Mouse (Mus musculus) adrenal gland (tissue): Measurements from ENCODE around the gene Acan.

Experiments
- intact Hi-C: fragments of 180-260 bp; cut with DNase I; formaldehyde crosslinking; loops from one replicate; pipeline ENCODE4 v1.15.1; 2025

Gene Acan

DNA sequence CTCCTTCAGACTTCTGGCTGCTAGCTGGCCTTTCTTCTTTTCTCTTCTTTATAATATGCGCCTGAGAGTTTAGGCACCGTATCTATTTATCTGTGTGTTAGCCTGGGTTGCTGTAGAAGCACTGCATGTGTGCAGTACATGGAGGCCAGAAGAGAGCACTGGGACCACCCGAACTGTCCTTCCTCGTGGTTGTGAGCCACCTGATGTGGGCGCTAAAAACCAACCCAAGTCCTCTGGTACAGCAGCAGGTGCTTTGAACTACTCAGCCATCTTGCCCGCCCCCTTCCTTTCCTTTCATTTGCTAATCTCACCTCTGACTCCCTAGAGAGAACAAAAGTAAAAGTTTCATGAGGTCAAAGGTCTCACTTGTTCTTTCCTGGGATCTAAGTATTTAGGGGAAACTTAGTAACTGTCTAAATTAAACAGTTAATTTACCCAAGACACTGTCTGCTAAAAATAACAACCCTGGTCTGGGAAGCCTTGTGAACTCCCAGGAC lies 86.1 kb downstream of the Acan start:
- intact Hi-C loops, result no loop called here

DNA sequence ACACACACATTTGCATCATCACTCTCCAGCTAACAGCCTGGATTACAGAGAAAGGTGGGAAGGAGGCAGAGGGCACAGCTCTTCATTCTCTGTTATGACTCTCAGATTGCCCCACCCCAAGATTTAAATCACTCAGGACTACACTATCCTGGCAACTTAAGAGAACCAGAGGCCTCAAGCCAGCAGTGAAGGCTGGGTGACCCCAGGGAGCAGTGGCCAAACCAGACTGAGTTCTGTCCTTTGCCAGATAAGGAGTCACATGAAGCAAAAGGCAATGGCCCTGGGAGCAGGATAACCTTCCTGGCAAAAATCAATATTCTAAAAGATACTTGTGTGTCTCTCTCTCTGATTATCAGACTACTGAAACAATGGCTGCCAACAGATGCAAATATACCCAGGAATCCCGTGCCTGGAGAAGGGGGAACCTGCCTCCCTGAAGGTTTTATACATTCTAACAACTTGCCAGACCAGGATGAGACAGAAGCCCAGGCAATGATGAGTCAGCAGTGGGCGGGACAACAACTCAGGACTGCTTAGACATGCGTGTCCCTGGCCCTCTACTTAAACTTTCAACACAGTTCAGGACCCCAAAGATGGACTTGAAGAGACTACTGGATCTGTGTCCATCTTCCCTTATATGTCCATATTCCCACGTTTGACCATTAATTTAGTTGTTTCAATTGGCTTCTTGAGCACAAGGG lies 86.8 kb downstream of the Acan start:
- intact Hi-C loops, result loop anchor here (5.0 kb wide), 1 partner anchor 212 kb away; no protein-coding TSS in a partner anchor

DNA sequence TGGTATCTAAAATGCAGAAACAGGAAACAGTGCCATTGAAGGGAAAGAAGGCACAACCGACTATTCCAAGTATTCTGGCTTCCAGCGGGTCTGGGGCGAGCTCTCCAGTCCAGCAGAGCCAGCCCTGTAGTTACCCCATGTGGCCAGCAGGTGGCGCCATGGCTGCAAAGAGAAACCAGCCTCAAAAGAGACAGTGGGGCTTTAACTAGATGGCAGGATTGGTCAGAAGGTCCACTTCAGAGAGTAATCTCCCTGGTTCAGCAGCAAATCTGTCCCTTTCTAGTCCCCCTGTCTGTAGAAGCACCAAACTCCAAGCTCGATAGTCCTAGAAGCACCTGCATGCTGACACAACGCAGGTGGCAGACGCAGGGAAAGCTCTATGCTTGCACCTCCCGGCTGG lies 87.6 kb downstream of the Acan start:
- intact Hi-C loops, result loop anchor here (1.0 to 5.0 kb wide), 2 partner anchors 88 to 211 kb away; no protein-coding TSS in a partner anchor

DNA sequence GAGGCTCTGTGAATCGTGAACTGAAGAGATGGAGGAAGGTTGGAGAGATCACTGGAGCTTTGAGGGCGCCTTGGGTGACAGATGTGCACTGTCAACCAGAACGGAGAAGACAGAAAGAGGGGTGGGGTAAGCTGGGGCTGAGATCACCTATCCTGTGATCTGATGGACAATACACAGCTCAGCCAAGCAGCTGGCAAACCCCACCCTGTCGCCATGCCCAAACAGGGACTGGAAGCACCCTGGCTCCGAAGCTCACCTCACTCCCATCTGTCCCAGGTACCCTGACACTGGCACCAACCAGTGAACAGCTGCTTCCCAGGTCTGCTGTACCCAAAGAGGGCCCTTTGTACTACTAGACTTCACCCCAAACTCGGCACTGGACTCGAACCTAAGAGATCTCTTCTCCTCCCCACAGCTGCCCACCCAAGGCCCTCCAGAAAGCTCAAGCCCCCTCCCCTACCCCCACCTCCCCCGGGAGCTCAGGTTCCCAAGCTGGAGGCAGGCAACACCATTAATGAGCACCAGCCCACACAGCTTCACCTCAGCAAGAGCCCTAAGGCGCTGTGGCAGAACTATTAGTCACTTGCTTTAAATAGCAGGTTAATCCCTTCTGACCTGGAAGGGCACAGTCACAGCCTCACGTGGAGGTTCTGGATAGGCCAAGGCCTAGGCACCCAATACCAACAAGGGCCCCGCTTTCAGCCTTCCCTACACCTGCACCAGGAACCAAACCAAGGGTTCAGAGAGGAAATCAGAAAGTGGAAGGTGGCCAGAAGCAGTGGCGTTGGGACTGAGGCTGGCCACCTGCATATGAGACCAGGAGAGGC lies 93.9 kb downstream of the Acan start:
- intact Hi-C loops, result no loop called here

GRCm38 (mm10) chr7:79147931-79148653 lies 94.8 kb downstream of the Acan start:
- intact Hi-C loops, result no loop called here

- intact Hi-C loops, result no loop called here
Measured at GRCm38 (mm10) chr7:79148711-79149266, 95.5 kb downstream of the Acan start, which contains the start of gene Mfge8. Gene Mfge8, minus strand, starts transcription at chr7:79149060.

GRCm38 (mm10) chr7:79149522-79149921 lies 96.2 kb downstream of the Acan start:
- intact Hi-C loops, result no loop called here

- intact Hi-C loops, result no loop called here
Measured at GRCm38 (mm10) chr7:79159406-79159805, 106.1 kb downstream of the Acan start.
